Mouse (Mus musculus) liver, adult 2 months (tissue): Measurements from ENCODE around the gene 9030612E09Rik. TPM values are rescaled to one million over a fixed set of nuclear protein-coding genes. Genes with fewer than 3 reads are reported as not detected.

Experiments used
- DNase-seq: peaks from one replicate; pipeline ENCODE4 v3.0.0-alpha.2; 2011; ENCODE audit warnings: low read depth, low spot score; ENCODE audit errors: extremely low read depth
- H3K27ac ChIP-seq: fragments of 200-500 bp; replicated peaks from 2 replicates; pipeline ENCODE4 v1.5.1; 2012; ENCODE audit warnings: low read depth, mild to moderate bottlenecking, control low read depth, inconsistent platforms, low read length; ENCODE audit not compliant: insufficient read depth
- H3K27me3 ChIP-seq: fragments of 200-500 bp; 2 replicates; pipeline ENCODE4 v1.6.1; 2012; ENCODE audit warnings: mild to moderate bottlenecking, moderate library complexity, low read length, inconsistent platforms; ENCODE audit not compliant: control insufficient read depth, insufficient read depth
- H3K36me3 ChIP-seq: fragments of 200-500 bp; 2 replicates; pipeline ENCODE4 v1.6.1; 2012; ENCODE audit warnings: low read length, inconsistent platforms; ENCODE audit not compliant: control insufficient read depth, insufficient read depth
- H3K4me1 ChIP-seq: fragments of 200-500 bp; 2 replicates; pipeline ENCODE4 v1.6.1; 2011; ENCODE audit warnings: low read length; ENCODE audit not compliant: control insufficient read depth, insufficient read depth
- H3K4me3 ChIP-seq: fragments of 200-500 bp; 2 replicates; pipeline ENCODE4 v1.5.1; 2011; ENCODE audit warnings: low read depth, mild to moderate bottlenecking, control low read depth, low read length, moderate library complexity; ENCODE audit not compliant: insufficient read depth
- H3K79me2 ChIP-seq: fragments of 200-500 bp; 2 replicates; pipeline ENCODE4 v1.6.1; 2012; ENCODE audit warnings: inconsistent platforms, mild to moderate bottlenecking, low read length, moderate library complexity; ENCODE audit not compliant: control insufficient read depth, insufficient read depth
- H3K9ac ChIP-seq: fragments of 200-500 bp; 2 replicates; pipeline ENCODE4 v1.6.1; 2012; ENCODE audit warnings: low read depth, mild to moderate bottlenecking, control low read depth, inconsistent platforms, low read length
- CTCF ChIP-seq: fragments of 200-500 bp; IDR thresholded peaks from 2 replicates; pipeline ENCODE4 v1.5.1; 2011; ENCODE audit warnings: low read depth, low read length, control low read depth
- POLR2A ChIP-seq: fragments of 200-500 bp; IDR thresholded peaks from 2 replicates; pipeline ENCODE4 v1.6.1; 2011; ENCODE audit warnings: low read length, control low read depth; ENCODE audit not compliant: insufficient read depth; ENCODE audit errors: extremely low read depth
- WGBS: fragments of 180-500 bp; shearing (Covaris S2); methylation state at CpG from one replicate; pipeline ENCODE4 v1.1.7; 2018; 5-methylcytosine and 5-hydroxymethylcytosine counted together
- polyA plus RNA-seq: library from polyadenylated mRNA; depleted of rRNA; stranded (reverse); fragments of >200 nt; gene quantifications from 2 replicates; pipeline ENCODE4 v1.2.3, GENCODE M21; 2012
- total RNA-seq: library from RNA; depleted of rRNA; stranded (reverse); fragments of >200 nt; gene quantifications from 2 replicates; pipeline ENCODE4 v1.2.3, GENCODE M21; 2014

Gene 9030612E09Rik
- total and polyA plus RNA-seq, 2 experiments = not detected

DNA sequence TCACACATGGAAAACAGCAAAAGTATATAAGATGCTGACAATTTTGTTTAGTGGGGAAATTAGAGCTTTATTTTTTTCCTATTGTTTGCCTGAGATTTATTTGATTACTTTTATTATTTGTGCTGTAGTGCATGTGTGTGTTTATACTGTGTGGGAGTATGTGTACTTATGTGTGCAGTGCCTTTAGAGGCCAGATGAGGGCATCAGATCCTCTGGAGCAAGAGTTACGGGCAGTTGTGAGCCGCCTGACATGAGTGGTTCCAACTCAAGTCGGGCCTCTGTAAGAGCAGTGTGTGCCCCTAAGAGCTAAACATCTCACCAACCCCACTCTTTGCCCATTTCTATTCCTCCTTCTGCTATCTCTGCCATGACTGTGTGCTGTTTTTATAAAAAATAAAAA, 7.7 kb upstream of the 9030612E09Rik start:
- Histone ChIP-seq H3K79me2 (no peaks in the 10 kb centered on the region), H3K4me1 (no peaks in the 10 kb centered on the region), H3K4me3 (no peak overlapping the region), H3K9ac (no peak overlapping the region), H3K27ac (no peak overlapping the region), H3K27me3 (no peaks in the 10 kb centered on the region), H3K36me3 (no peaks in the 10 kb centered on the region)
- no peak for TF ChIP-seq CTCF
- no peak for TF ChIP-seq POLR2A
- DNase-seq = no peak
- 96% methylated on average over 3 of the region's 3 CpGs for WGBS

- peaks cover 6% of the 10 kb centered on the region; the same call in 1 of the 2 replicates for H3K27me3 ChIP-seq
- no peak for DNase-seq
- H3K9ac ChIP-seq = no peak overlapping the region
- 86% methylated on average over 7 of the region's 7 CpGs for WGBS
- TF ChIP-seq CTCF (no peak), POLR2A (no peak)
- H3K36me3 ChIP-seq = no peaks in the 10 kb centered on the region
- no peaks in the 10 kb centered on the region for H3K79me2 ChIP-seq
- no peak overlapping the region for H3K4me3 ChIP-seq
- no peak overlapping the region for H3K27ac ChIP-seq
- peaks cover 4% of the 10 kb centered on the region for H3K4me1 ChIP-seq
Measured at GRCm38 (mm10) chr10:43168847-43169246, 5.7 kb upstream of the 9030612E09Rik start.

DNA sequence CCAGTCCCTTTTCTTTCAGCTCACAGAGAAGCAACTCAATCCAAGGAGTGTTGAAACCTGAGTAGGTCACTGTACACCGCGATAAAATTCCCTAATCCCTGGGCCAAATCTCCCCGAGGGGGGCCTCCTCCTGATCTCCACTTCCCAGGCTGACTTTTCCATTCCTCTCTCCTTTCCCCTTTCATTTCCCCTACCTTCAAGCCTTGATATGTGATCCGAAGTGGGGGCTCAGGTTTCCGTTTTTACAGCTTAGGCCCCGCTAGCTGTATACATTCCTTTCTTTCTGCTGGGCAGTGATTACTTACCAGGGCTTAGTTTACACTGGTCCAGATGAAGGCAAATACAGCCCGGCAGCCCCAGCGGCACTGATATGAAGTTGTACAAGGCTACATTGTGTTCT, 3.4 kb upstream of the 9030612E09Rik start:
- no peak overlapping the region for H3K9ac ChIP-seq
- no peaks in the 10 kb centered on the region for H3K79me2 ChIP-seq
- H3K36me3 ChIP-seq = no peaks in the 10 kb centered on the region
- no peak overlapping the region for H3K4me3 ChIP-seq
- no peak overlapping the region for H3K27ac ChIP-seq
- peaks cover 4% of the 10 kb centered on the region for H3K4me1 ChIP-seq
- peaks cover 14% of the 10 kb centered on the region for H3K27me3 ChIP-seq
- TF ChIP-seq CTCF = no peak
- TF ChIP-seq POLR2A = no peak
- WGBS = 9% methylated on average over 8 of the region's 8 CpGs
- DNase-seq = no peak

GRCm38 (mm10) chr10:43172066-43172465, 2.4 kb upstream of the 9030612E09Rik start:
- no peak overlapping the region for H3K27ac ChIP-seq
- peaks cover 4% of the 10 kb centered on the region for H3K4me1 ChIP-seq
- no peak overlapping the region for H3K4me3 ChIP-seq
- no peaks in the 10 kb centered on the region for H3K79me2 ChIP-seq
- H3K36me3 ChIP-seq = no peaks in the 10 kb centered on the region
- DNase-seq = no peak
- peaks cover 14% of the 10 kb centered on the region for H3K27me3 ChIP-seq
- WGBS = 12% methylated on average over 7 of the region's 7 CpGs
- TF ChIP-seq CTCF (no peak), POLR2A (no peak)
- no peak overlapping the region for H3K9ac ChIP-seq

GRCm38 (mm10) chr10:43172554-43172953, 1.9 kb upstream of the 9030612E09Rik start:
- H3K36me3 ChIP-seq = no peaks in the 10 kb centered on the region
- peaks cover 14% of the 10 kb centered on the region for H3K27me3 ChIP-seq
- no peak overlapping the region for H3K4me3 ChIP-seq
- 15% methylated on average over 8 of the region's 8 CpGs for WGBS
- no peaks in the 10 kb centered on the region for H3K79me2 ChIP-seq
- TF ChIP-seq POLR2A (no peak), CTCF (no peak)
- no peak for DNase-seq
- H3K4me1 ChIP-seq = peaks cover 4% of the 10 kb centered on the region
- H3K9ac ChIP-seq = no peak overlapping the region
- H3K27ac ChIP-seq = no peak overlapping the region

GRCm38 (mm10) chr10:43173141-43173827, 1.2 kb upstream of the 9030612E09Rik start:
- no peaks in the 10 kb centered on the region for H3K79me2 ChIP-seq
- peak overlapping the region; percentile 6; the same call in 1 of the 2 replicates for H3K9ac ChIP-seq
- H3K27me3 ChIP-seq = peaks cover 14% of the 10 kb centered on the region
- H3K36me3 ChIP-seq = no peaks in the 10 kb centered on the region
- TF ChIP-seq POLR2A = no peak
- no peak for TF ChIP-seq CTCF
- no peak overlapping the region for H3K27ac ChIP-seq
- peak overlapping the region; percentile 56 for H3K4me3 ChIP-seq
- DNase-seq = peak; percentile 11
- H3K4me1 ChIP-seq = peaks cover 4% of the 10 kb centered on the region
- WGBS = under 1% methylated on average over 52 of the region's 53 CpGs
